Mouse (Mus musculus) midbrain, embryonic 14.5 days (tissue): ENCODE data around the gene Tdp1. TPM values are rescaled to one million over a fixed set of nuclear protein-coding genes. Genes with fewer than 3 reads are reported as not detected.

Source experiments
- ATAC-seq: fragments of 200-750 bp; cut with Nextera tagmentation; 2 replicates; pipeline ENCODE4 v1.8.0; 2017; ENCODE audit warnings: moderate number of reproducible peaks, moderate library complexity; ENCODE audit not compliant: low FRiP score, low TSS enrichment
- DNase-seq: peaks from one replicate; pipeline ENCODE4 v3.0.0-alpha.2; 2015
- H3K27ac ChIP-seq: fragments of 300-500 bp; sonication (generic); replicated peaks from 2 replicates; pipeline ENCODE4 v1.5.1; 2014; ENCODE audit warnings: mild to moderate bottlenecking, low read depth, low read length, moderate library complexity
- H3K27me3 ChIP-seq: fragments of 300-500 bp; sonication (generic); 2 replicates; pipeline ENCODE4 v1.6.1; 2014; ENCODE audit warnings: low read length, control low read depth, mixed read lengths; ENCODE audit not compliant: control insufficient read depth, insufficient read depth
- H3K36me3 ChIP-seq: fragments of 300-500 bp; sonication (generic); 2 replicates; pipeline ENCODE4 v1.6.1; 2014; ENCODE audit warnings: low read length, control low read depth; ENCODE audit not compliant: control insufficient read depth, insufficient read depth
- H3K4me1 ChIP-seq: fragments of 300-500 bp; sonication (generic); 2 replicates; pipeline ENCODE4 v1.6.1; 2014; ENCODE audit warnings: mild to moderate bottlenecking, antibody characterized with exemption, low read length, control low read depth; ENCODE audit not compliant: control insufficient read depth, insufficient read depth
- H3K4me2 ChIP-seq: fragments of 300-500 bp; sonication (generic); 2 replicates; pipeline ENCODE4 v1.6.1; 2014; ENCODE audit warnings: mild to moderate bottlenecking, low read length, moderate library complexity
- H3K4me3 ChIP-seq: fragments of 300-500 bp; sonication (generic); replicated peaks from 2 replicates; pipeline ENCODE4 v1.5.1; 2014; ENCODE audit warnings: low read depth, low read length
- H3K9ac ChIP-seq: fragments of 300-500 bp; sonication (generic); replicated peaks from 2 replicates; pipeline ENCODE4 v1.6.1; 2014; ENCODE audit warnings: mild to moderate bottlenecking, low read length, moderate library complexity
- H3K9me3 ChIP-seq: fragments of 300-500 bp; sonication (generic); 2 replicates; pipeline ENCODE4 v1.6.1; 2016; ENCODE audit warnings: low read length, control low read depth, mixed read lengths; ENCODE audit not compliant: control insufficient read depth
- WGBS: fragments of 180-500 bp; shearing (Covaris S2); extraction: QIAGEN DNeasy Blood & Tissue Kit; methylation state at CpG from one replicate; pipeline ENCODE4 v1.1.7; 2014; 5-methylcytosine and 5-hydroxymethylcytosine counted together
- polyA plus RNA-seq: library from polyadenylated mRNA; unstranded; fragments of >200 nt; fragmentation: Nextera tagmentation; extraction: Ambion mirVana; gene quantifications from 2 replicates; pipeline ENCODE4 v1.2.1, GENCODE M21; 2014

Tdp1 gene
- 47.7 and 62.1 TPM in 2 replicates for polyA plus RNA-seq

DNA sequence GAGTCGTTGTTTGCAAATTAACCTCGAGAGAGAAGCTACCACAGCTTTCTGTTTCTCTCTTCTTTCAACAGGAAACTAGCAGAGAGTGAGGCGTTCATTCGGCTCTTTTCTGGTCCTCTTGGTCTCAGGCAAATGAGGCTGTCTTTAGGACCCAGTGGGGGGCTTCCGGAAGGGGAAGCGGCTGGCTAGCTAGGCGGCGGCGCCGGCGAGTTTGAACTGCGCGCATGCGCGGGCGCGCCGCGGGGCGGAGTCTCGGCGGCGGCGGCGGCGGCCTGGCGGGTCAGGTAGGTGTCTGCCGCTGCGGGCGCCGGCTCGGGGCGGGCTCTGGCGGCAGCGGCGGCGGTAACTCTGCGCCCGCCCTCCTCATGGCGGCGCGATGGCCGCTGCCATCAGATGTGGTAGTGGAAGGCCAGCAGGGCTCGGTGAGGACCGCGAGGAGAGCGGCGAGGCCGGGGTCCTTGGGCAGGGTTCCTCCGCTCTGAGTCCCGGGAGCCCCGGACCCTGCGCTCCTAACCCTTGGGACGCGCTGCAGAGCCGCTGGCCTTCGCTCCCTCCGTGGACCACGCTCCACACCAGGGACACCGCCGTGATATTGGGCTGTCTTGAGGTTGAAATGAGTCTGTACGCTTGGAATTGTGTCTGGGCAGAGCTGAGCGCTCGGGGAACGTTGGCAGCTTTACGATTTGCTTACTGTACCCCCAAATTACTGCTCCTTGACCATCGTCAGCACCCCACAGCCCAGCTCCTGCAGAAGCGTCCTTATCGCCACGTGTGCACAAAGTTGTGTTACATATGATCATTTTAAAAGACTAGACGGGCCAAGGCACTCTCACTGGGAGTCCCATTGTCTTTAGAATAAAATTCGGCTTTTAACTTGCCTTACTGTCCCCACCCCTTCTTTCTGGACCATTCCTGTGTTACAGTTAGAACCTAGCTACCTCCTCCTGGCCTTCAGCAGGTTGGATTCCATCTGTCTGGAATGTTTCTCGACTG lies at the start of gene Tdp1, which contains the start of gene Efcab11:
Gene Tdp1 (plus strand): TSS at position 249 of the 993 bp plus-strand sequence.
Gene Efcab11 (minus strand): TSS at position 171 of the 993 bp plus-strand sequence.
- H3K4me2 ChIP-seq, result peak within 1 kb of the TSS; percentile 93
- H3K4me3 ChIP-seq, result peak within 1 kb of the TSS; percentile 73
- no peaks in the 10 kb centered on the region for H3K36me3 ChIP-seq
- peak within 1 kb of the TSS; percentile 80 for H3K9ac ChIP-seq
- DNase-seq, result peak; percentile 98
- under 1% methylated on average over 73 of the region's 73 CpGs for WGBS
- no peaks in the 10 kb centered on the region for H3K27me3 ChIP-seq
- H3K9me3 ChIP-seq, result no peaks in the 10 kb centered on the region
- peak within 1 kb of the TSS; percentile 82 for H3K27ac ChIP-seq
- H3K4me1 ChIP-seq, result peaks cover 14% of the 10 kb centered on the region
- ATAC-seq, result peak; percentile 89

- H3K4me3 ChIP-seq, result 0 out of 2 replicates have a peak overlapping the region, but pooled peaks have one; percentile 7
- peak; percentile 72 for ATAC-seq
- 33% methylated on average over 20 of the region's 20 CpGs for WGBS
These were observed 47.7 kb upstream of the Tdp1 start for GRCm38 (mm10) chr12:99836404-99837131.

GRCm38 (mm10) chr12:99837528-99837927 lies 46.8 kb upstream of the Tdp1 start:
- Histone ChIP-seq H3K9ac (no peak overlapping the region), H3K4me1 (peaks cover 10% of the 10 kb centered on the region), H3K27ac (no peak overlapping the region), H3K9me3 (no peaks in the 10 kb centered on the region), H3K36me3 (no peaks in the 10 kb centered on the region), H3K4me3 (no peak overlapping the region), H3K4me2 (no peak overlapping the region), H3K27me3 (no peaks in the 10 kb centered on the region)
- no peak for ATAC-seq
- 93% methylated on average over 5 of the region's 5 CpGs for WGBS
- no peak for DNase-seq

More at GRCm38 (mm10) chr12:99836404-99837131, 47.7 kb upstream of the Tdp1 start:
- H3K9ac ChIP-seq, result no peak overlapping the region
- no peaks in the 10 kb centered on the region for H3K9me3 ChIP-seq
- peak overlapping the region; percentile 42 for H3K4me2 ChIP-seq
- peaks cover 10% of the 10 kb centered on the region for H3K4me1 ChIP-seq
- H3K27me3 ChIP-seq, result no peaks in the 10 kb centered on the region
- peak overlapping the region; percentile 78 for H3K27ac ChIP-seq
- DNase-seq, result peak; percentile 96
- no peaks in the 10 kb centered on the region for H3K36me3 ChIP-seq

GRCm38 (mm10) chr12:99838109-99838508 lies 46.2 kb upstream of the Tdp1 start:
- H3K4me3 ChIP-seq, result no peak overlapping the region
- DNase-seq (no peak), ATAC-seq (no peak)
- no peaks in the 10 kb centered on the region for H3K27me3 ChIP-seq
- WGBS, result 78% methylated on average over 11 of the region's 11 CpGs
- H3K4me2 ChIP-seq, result no peak overlapping the region
- peaks cover 10% of the 10 kb centered on the region for H3K4me1 ChIP-seq
- H3K9me3 ChIP-seq, result no peaks in the 10 kb centered on the region
- no peak overlapping the region for H3K9ac ChIP-seq
- H3K27ac ChIP-seq, result no peak overlapping the region
- H3K36me3 ChIP-seq, result no peaks in the 10 kb centered on the region

DNA sequence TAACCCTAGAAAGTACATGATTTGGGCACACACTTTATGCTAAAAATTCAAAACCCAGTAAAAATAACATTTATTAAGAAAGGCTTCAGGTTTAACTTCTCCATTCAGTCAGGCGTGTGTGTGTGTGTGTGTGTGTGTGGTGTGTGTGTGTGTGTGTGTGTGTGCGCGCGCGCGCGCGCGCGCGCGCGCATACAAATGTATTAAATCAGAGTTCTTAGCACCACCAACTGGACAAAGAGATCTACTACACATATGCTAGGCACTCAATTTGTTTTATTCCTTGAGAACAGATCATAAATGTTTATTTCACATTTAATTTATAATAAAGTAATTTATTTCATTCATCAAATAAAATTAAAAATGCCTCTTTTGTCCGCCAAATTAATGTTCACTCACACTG lies 45.6 kb upstream of the Tdp1 start:
- ATAC-seq (no peak), DNase-seq (peak; percentile 79)
- H3K27ac ChIP-seq, result no peak overlapping the region
- no peaks in the 10 kb centered on the region for H3K36me3 ChIP-seq
- H3K9ac ChIP-seq, result no peak overlapping the region
- H3K4me3 ChIP-seq, result no peak overlapping the region
- peaks cover 10% of the 10 kb centered on the region for H3K4me1 ChIP-seq
- no peak overlapping the region for H3K4me2 ChIP-seq
- no peaks in the 10 kb centered on the region for H3K27me3 ChIP-seq
- no peaks in the 10 kb centered on the region for H3K9me3 ChIP-seq
- 88% methylated on average over 14 of the region's 14 CpGs for WGBS

- no peak overlapping the region for H3K9ac ChIP-seq
- H3K27me3 ChIP-seq, result no peaks in the 10 kb centered on the region
- H3K4me3 ChIP-seq, result no peak overlapping the region
- ATAC-seq, result no peak
- H3K27ac ChIP-seq, result no peak overlapping the region
- no peak for DNase-seq
- no peaks in the 10 kb centered on the region for H3K9me3 ChIP-seq
- 0 out of 2 replicates have a peak, but pooled peaks cover 6% of the 10 kb centered on the region for H3K4me1 ChIP-seq
- 92% methylated on average over 8 of the region's 8 CpGs for WGBS
- no peaks in the 10 kb centered on the region for H3K36me3 ChIP-seq
- no peak overlapping the region for H3K4me2 ChIP-seq
These were observed 39.4 kb upstream of the Tdp1 start for GRCm38 (mm10) chr12:99844951-99845350.

DNA sequence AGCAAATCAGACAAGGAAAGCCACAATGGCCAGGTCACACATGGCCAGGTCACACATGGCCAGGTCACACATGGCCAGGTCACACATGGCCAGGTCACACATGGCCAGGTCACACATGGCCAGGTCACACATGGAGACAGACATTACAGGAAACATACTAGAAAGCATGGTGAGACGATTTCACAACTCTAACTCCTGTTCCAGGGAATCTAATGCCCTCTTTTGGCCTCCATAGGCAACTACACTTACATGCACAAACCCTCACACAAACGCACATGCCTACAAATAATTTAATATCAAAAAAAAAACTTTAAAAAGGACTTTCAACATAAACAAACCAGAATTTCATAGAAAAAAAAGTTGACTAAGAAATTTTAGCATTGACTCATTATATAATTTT lies 34.3 kb upstream of the Tdp1 start:
- Histone ChIP-seq H3K4me1 (peaks cover 14% of the 10 kb centered on the region), H3K27me3 (no peaks in the 10 kb centered on the region), H3K9me3 (no peaks in the 10 kb centered on the region), H3K27ac (no peak overlapping the region), H3K36me3 (no peaks in the 10 kb centered on the region), H3K9ac (no peak overlapping the region), H3K4me2 (no peak overlapping the region), H3K4me3 (no peak overlapping the region)
- WGBS, result 91% methylated on average over 2 of the region's 2 CpGs
- no peak for ATAC-seq
- DNase-seq, result no peak

- H3K27ac ChIP-seq, result no peak overlapping the region; the same call in 1 of the 2 replicates
- ATAC-seq (peak; percentile 53; the same call in 1 of the 2 replicates), DNase-seq (peak; percentile 77)
- no peak overlapping the region for H3K4me3 ChIP-seq
- 58% methylated on average over 14 of the region's 14 CpGs for WGBS
- H3K27me3 ChIP-seq, result no peaks in the 10 kb centered on the region
- H3K9me3 ChIP-seq, result no peaks in the 10 kb centered on the region
- H3K4me1 ChIP-seq, result peaks cover 15% of the 10 kb centered on the region
- no peaks in the 10 kb centered on the region for H3K36me3 ChIP-seq
- no peak overlapping the region for H3K4me2 ChIP-seq
- no peak overlapping the region for H3K9ac ChIP-seq
These were observed 30.7 kb upstream of the Tdp1 start for GRCm38 (mm10) chr12:99853323-99854258.
